Mouse (Mus musculus) NIH3T3 (cell line): ENCODE data around the gene Cldn22.

ENCODE experiments used
- DNase-seq: peaks from one replicate; pipeline ENCODE4 v3.0.0-alpha.2; 2012; ENCODE audit warnings: low read depth

Gene Cldn22

GRCm38 (mm10) chr8:47832616-47833015 is 8.3 kb downstream of the Cldn22 start:
- no peak for DNase-seq

- no peak for DNase-seq
Measured at GRCm38 (mm10) chr8:47833944-47834343, 9.7 kb downstream of the Cldn22 start.

GRCm38 (mm10) chr8:47843063-47843462 is 18.8 kb downstream of the Cldn22 start:
- no peak for DNase-seq

GRCm38 (mm10) chr8:47843651-47844050 is 19.4 kb downstream of the Cldn22 start:
- DNase-seq: no peak

- no peak for DNase-seq
Measured at GRCm38 (mm10) chr8:47845956-47846355, 21.7 kb downstream of the Cldn22 start.

GRCm38 (mm10) chr8:47847161-47847560 is 22.9 kb downstream of the Cldn22 start:
- no peak for DNase-seq

- DNase-seq: no peak
Measured at GRCm38 (mm10) chr8:47847931-47848330, 23.6 kb downstream of the Cldn22 start.

- DNase-seq: peak; percentile 32
Measured at GRCm38 (mm10) chr8:47849842-47850241, 25.6 kb downstream of the Cldn22 start.

GRCm38 (mm10) chr8:47851824-47852502 is 27.7 kb downstream of the Cldn22 start:
- peak; percentile 43 for DNase-seq

GRCm38 (mm10) chr8:47852737-47853136 is 28.5 kb downstream of the Cldn22 start:
- no peak for DNase-seq

GRCm38 (mm10) chr8:47853356-47853755 is 29.1 kb downstream of the Cldn22 start:
- DNase-seq: no peak

- no peak for DNase-seq
Measured at GRCm38 (mm10) chr8:47859259-47859658, 35.0 kb downstream of the Cldn22 start.

GRCm38 (mm10) chr8:47866568-47866967 is 42.3 kb downstream of the Cldn22 start:
- no peak for DNase-seq

GRCm38 (mm10) chr8:47867067-47867466 is 42.8 kb downstream of the Cldn22 start:
- peak; percentile 91 for DNase-seq

- DNase-seq: peak; percentile 81
Measured at GRCm38 (mm10) chr8:47872361-47873107, 48.3 kb downstream of the Cldn22 start.

GRCm38 (mm10) chr8:47874497-47875178 is 50.4 kb downstream of the Cldn22 start:
- no peak for DNase-seq
